Mouse (Mus musculus) right cerebral cortex, adult 2 months (tissue): Measurements from ENCODE around the gene Cd36.
"Not testable (repeated sequence)": the region's sequence is repeated elsewhere in the genome, so short reads cannot be mapped to it uniquely, and the experiment has no call there.

Experiments used
- DNase-seq, 2 experiments: peaks; one replicate each; pipeline ENCODE4 v3.0.0; 2021 to 2022; ENCODE audit warnings: low spot score in 2 of 2

Gene Cd36

GRCm38 (mm10) chr5:17888598-17888997, at the start of gene Cd36:
Gene Cd36 (minus strand): TSS chr5:17888801.
- DNase-seq = no peak

- no peak for DNase-seq
Measured at GRCm38 (mm10) chr5:17934501-17934900, 45.9 kb upstream of the Cd36 start.

DNA sequence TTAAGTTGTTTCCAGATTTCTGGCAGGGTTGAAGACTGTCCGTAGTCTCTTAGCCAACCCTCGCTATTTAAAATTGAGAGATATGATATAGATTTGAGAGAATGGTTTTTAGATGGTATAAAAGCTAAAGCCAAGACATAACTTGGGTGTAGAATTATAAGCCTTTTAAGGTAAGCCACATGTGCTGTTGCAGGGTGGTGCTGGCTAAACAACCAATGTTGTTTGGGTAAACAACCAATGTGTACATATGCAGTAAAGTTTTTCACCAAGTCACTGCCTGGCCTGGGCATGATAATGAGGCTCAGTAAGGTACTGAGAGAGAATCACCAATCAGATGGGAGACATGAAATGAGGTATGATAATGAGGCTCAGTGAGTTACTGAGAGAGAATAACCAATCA, 43.0 kb upstream of the Cd36 start:
- DNase-seq = not testable (repeated sequence)

- DNase-seq = no peak
Measured at GRCm38 (mm10) chr5:17929006-17929567, 40.5 kb upstream of the Cd36 start.

DNA sequence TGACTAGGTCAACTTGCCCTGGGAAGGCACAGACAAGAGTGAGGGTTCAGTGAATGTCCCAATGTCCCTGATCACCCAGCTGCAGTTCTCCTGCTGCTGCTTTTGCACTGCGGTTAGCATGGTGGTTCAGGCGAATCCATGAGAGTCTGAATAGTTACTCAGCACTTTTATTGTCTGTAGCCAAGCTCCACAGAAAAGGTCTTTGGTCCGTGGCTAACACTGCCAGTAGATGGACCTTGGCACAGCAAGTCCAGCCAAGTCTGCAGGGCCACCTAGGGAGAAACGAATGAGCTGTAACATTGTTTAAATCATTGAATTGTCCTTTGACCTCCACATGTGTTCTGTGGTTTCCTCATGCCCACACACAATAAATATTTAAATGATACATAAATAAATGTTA, 39.9 kb upstream of the Cd36 start:
- no peak for DNase-seq

DNA sequence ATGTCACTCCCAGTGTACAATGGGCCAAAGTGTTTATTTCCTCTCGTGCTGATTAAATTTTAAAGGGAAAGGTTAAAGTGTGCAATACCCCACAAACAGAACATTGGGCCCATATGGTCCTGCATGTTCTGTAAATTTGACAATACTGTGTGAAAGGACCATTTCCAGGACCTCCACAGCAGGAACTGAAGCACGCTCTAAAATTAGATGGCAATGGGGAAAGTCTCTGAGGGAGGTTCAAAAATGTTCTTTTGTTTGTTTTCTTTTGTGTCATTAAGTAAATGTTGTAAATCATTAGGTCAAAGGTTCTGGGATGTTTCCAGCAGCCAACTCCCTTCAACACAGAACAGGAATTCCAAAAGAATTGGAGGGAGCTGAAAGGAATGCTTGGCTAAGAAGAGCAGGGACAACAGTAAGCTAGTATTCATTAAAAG, 35.5 kb upstream of the Cd36 start:
- no peak for DNase-seq

GRCm38 (mm10) chr5:17923648-17924047, 35.0 kb upstream of the Cd36 start:
- DNase-seq = no peak

DNA sequence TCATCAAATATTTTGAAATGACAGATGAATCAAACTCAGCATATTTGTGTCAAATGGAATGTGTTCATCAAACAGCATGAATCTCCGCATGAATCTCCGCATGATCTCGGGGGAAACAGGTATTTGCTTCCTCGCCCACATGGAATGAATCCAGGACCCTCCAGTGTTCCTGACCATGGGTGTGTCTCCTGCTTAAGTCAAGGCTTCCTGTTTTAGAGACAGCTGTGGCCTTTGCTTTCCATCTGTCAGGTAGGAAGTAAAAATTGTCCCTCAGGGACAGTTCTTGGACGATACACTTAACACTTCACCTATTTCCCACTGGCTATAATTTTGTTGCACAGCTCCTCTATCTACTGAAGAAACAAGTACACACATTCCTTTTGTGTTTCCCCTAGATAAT, 30.4 kb upstream of the Cd36 start:
- DNase-seq = no peak

GRCm38 (mm10) chr5:17904766-17905165, 16.2 kb upstream of the Cd36 start:
- DNase-seq = no peak

DNA sequence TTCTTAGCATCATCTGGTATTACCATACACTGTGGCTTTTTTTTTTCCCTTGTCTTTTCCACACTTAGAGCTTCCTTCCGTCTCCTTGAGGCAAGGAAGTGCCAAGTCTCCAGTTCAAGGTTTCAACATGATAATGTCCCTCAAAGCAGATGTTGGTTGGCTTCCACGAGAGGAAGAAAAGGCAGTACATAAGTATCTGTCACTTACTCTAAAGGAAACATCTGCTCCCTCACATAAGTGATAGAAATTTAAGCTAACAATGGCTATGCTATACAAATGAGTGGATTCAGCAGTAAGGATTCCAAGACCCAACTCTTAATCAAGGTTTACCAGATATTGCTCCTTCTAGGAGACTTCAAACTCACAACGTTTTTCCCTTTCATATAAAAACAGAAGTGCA, 10.3 kb upstream of the Cd36 start:
- no peak for DNase-seq

DNA sequence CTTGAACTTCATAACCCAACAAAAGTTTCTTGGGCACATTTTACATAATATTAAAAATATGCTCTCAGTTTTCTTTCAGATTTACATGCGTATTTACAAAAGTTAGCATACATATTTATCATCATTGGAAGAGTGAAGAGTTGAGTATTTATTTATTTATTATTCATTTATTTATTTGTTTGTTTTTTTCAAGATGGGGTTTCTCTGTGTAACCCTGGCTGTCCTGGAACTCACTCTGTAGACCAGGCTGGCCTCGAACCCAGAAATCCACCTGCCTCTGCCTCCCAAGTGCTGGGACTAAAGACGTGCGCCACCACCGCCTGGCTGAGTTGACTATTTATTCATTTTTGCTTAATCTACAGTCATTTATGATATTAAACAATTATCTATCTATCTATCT, 9.0 kb upstream of the Cd36 start:
- DNase-seq = not testable (repeated sequence)

- no peak for DNase-seq
Measured at GRCm38 (mm10) chr5:17893577-17894172, 5.1 kb upstream of the Cd36 start.

- no peak for DNase-seq
Measured at GRCm38 (mm10) chr5:17889291-17889690, 690 bp upstream of the Cd36 start.

DNA sequence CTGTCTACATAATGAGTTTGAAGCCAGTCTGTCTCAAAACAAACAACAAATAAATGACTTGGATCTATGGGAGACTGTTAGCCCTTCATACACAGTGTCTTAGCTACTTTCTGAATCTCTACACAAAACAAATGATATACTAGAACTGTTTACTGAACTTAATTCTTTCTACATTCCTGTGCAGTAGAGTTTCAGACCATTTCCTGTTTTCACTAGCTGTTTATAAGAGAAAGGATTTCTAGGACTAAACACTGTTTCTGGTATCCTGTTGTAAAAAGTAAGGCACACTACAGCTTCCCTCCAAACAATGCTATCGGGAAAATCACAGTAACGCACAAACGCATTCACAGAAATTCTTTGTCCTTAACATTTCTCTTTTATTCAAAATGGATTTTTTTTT, 2.2 kb downstream of the Cd36 start:
- DNase-seq = no peak

DNA sequence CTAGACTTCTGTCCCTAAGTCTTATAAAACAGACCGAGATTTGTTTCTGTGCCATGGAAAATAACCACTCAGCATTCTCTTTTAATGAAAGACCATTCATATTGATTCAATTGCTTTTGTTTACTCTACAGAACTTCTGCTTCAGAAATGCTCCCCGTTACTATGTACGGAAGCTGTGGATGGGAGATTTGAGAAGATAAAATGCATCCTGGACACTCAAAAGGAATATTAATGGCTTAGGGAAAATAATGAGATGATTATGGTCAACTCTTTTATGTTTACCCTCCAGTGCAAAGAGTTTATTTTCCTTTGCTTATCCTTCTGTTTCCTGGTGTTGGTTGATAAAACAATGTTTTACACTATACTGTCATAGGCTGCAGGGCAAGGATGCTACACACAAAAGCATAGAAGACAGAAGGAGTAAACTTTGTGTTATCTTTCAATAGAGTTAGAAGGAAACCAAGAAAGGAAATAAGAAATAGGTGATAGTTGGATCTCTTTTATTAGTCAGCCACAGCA, 5.2 kb downstream of the Cd36 start:
- DNase-seq = no peak

DNA sequence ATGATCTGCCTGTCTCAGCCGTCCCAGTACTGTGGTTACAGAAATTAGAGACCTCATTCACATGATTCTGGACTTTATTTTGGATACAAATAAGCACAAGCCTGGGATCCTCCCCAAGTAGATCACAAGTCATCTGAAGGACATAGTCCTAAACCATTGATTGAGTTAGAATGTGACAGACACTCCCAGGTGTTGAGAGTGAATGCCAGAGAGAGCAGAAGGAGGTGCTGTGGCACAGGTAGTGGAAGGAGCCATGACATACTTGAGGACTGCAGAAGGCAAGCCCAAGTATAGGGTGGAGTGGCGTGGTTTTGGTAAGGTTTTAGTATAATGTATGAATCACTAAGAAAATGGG, 7.1 kb downstream of the Cd36 start:
- DNase-seq = no peak

- DNase-seq = no peak
Measured at GRCm38 (mm10) chr5:17880799-17881541, 7.6 kb downstream of the Cd36 start.

- no peak for DNase-seq
Measured at GRCm38 (mm10) chr5:17879924-17880323, 8.7 kb downstream of the Cd36 start.

DNA sequence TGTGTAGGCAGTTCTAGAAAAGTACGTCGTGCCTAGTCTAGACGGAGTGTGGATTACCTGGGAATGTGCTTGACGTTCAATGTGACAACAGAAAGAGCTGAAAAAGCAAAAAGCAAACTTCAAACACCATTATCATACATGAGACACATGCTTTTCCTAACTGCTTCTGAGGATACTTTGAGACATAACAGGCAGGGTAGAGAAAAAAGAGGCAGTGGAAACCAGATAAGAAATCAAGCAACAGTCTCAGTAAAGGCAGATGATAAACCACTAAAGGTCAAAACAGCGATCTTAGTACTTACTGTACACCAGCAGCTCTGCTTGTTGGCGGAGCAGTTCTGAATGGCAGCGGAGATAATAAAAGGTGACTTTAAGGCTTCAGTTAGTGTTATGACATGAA, 11.6 kb downstream of the Cd36 start:
- no peak for DNase-seq

GRCm38 (mm10) chr5:17876637-17877036, 12.0 kb downstream of the Cd36 start:
- DNase-seq = no peak

GRCm38 (mm10) chr5:17874335-17874734, 14.3 kb downstream of the Cd36 start:
- DNase-seq = no peak

DNA sequence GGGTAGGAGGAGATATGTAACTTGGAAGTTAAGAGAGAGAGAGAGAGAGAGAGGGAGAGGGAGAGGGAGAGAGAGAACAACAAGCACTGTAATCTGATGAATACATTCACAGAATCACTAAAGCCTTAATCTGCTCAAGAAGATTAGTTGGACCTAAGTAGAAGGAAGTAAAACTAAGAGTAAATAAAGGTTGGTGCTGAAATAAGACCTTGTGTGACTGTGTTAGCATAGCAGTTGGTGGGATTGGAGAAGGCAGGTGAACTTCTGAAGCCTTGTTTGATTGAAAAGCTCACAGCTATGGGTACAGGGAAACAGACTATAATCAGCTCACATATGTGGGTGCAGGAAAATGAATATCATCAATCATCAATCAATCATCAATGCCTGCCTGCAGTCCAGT, 23.2 kb downstream of the Cd36 start:
- no peak for DNase-seq

- no peak for DNase-seq
Measured at GRCm38 (mm10) chr5:17863085-17863484, 25.5 kb downstream of the Cd36 start.
